Mouse (Mus musculus): ENCODE measurements around the gene Fyn.

- no peak for TF ChIP-seq CTCF (IDR thresholded peaks at IDR 0.05; ENCODE audit: extremely low read depth, insufficient read depth, low read length)
- TF ChIP-seq POLR2A (IDR thresholded peaks at IDR 0.05; ENCODE audit: extremely low read depth, insufficient read depth, low read length): no peak
These were observed 103.3 kb downstream of the Fyn start for GRCm38 (mm10) chr10:39471714-39472531.

All from cortical plate, adult 2 months (tissue).